Mouse (Mus musculus) left cerebral cortex, adult 18-20 months (tissue): ENCODE data around the gene Cabp2. TPM values are rescaled to one million over a fixed set of nuclear protein-coding genes. Genes with fewer than 3 reads are reported as not detected.

ENCODE experiments used
- DNase-seq, 2 experiments: peaks; one replicate each; pipeline ENCODE4 v3.0.0; 2021 to 2022; ENCODE audit warnings: low spot score in 2 of 2, mixed read lengths in 1 of 2
- total RNA-seq, 2 experiments: library from RNA; stranded (reverse); gene quantifications; 2 replicates each; pipeline ENCODE4 v1.2.3; 2021

The Cabp2 gene
- total RNA-seq, 2 experiments from 2014 or later: not detected

- no peak for DNase-seq
Observed at GRCm38 (mm10) chr19:4080511-4081009, 818 bp upstream of the Cabp2 start.

GRCm38 (mm10) chr19:4082219-4082965, 1.0 kb downstream of the Cabp2 start:
- DNase-seq: no peak

GRCm38 (mm10) chr19:4083316-4083715, 1.9 kb downstream of the Cabp2 start:
- DNase-seq: no peak

- no peak for DNase-seq
Observed at GRCm38 (mm10) chr19:4083826-4084225, 2.4 kb downstream of the Cabp2 start.

- DNase-seq: no peak
Observed at GRCm38 (mm10) chr19:4084984-4085383, 3.6 kb downstream of the Cabp2 start.

GRCm38 (mm10) chr19:4086156-4086555, 4.8 kb downstream of the Cabp2 start:
- DNase-seq: no peak

GRCm38 (mm10) chr19:4087090-4087489, 5.7 kb downstream of the Cabp2 start:
- DNase-seq: no peak

GRCm38 (mm10) chr19:4088146-4088545, 6.8 kb downstream of the Cabp2 start:
- no peak for DNase-seq

GRCm38 (mm10) chr19:4089128-4089527, 7.8 kb downstream of the Cabp2 start:
- no peak for DNase-seq

- DNase-seq: no peak
Observed at GRCm38 (mm10) chr19:4090446-4090845, 9.1 kb downstream of the Cabp2 start.

GRCm38 (mm10) chr19:4091383-4091782, 10.0 kb downstream of the Cabp2 start:
- no peak for DNase-seq

GRCm38 (mm10) chr19:4092750-4093149, 11.4 kb downstream of the Cabp2 start:
- DNase-seq: no peak

- no peak for DNase-seq
Observed at GRCm38 (mm10) chr19:4093772-4094171, 12.4 kb downstream of the Cabp2 start.

GRCm38 (mm10) chr19:4094348-4094747, 13.0 kb downstream of the Cabp2 start:
- no peak for DNase-seq

- DNase-seq: no peak
Observed at GRCm38 (mm10) chr19:4094774-4095303, 13.5 kb downstream of the Cabp2 start.

GRCm38 (mm10) chr19:4095802-4096201, 14.4 kb downstream of the Cabp2 start:
- no peak for DNase-seq

GRCm38 (mm10) chr19:4096642-4097440, 15.5 kb downstream of the Cabp2 start, which contains the start of gene Cdk2ap2:
Gene Cdk2ap2, plus strand, starts transcription at chr19:4097182.
- peak; percentile 100 for DNase-seq

GRCm38 (mm10) chr19:4097441-4097825, 16.1 kb downstream of the Cabp2 start:
- DNase-seq: peak in 1 of 2 experiments; percentile 60

- DNase-seq: no peak
Observed at GRCm38 (mm10) chr19:4098426-4098825, 17.0 kb downstream of the Cabp2 start.

GRCm38 (mm10) chr19:4099056-4099455, 17.7 kb downstream of the Cabp2 start:
- peak; percentile 89 to 93 for DNase-seq

GRCm38 (mm10) chr19:4099837-4100717, 18.7 kb downstream of the Cabp2 start, which contains the start of gene Pitpnm1:
Gene Pitpnm1, plus strand, starts transcription at chr19:4099998.
- DNase-seq: peak; percentile 35 to 72
